Mouse (Mus musculus) T-cell, adult 2 months (primary cell): ENCODE measurements around the gene Apba3.

ENCODE experiments used
- DNase-seq: peaks from one replicate; pipeline ENCODE4 v3.0.0; 2022; ENCODE audit warnings: low spot score

Apba3 gene

DNA sequence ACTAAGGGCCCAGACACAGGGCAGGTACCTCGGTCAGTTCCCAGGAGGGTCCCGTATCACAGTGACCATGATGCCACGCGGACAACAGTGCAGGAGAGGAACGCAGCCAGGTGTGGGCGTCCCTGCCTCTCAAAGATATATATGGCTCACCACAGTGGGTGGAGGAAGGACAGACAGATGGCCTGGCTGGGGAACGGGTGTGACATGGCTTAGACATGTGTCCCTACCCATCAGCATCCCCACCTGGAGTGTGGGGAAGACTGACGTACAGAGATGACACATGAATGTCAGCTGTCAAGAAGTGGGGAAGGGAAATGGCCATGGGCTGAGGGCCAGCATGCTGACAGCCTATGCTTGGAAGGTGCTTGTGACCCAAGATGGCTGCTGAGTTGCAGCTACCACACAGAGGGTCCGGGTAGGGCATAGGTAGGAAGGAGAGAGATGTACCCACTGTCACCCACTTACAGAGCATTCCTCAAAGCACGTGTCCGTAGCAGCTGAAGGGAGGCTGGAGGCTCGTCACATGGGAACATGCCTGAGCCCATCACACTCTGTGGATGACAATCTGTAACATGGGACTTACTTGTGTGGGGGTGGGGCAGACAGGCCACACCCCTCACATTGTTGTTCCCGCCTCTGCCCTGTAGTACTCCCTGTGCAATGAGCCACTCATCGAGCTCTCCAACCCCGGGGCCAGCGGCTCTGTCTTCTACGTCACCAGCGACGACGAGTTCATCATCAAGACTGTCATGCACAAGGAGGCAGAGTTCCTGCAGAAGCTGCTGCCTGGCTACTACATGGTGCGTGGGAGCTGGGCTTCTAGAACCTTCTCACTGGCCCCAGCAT, 40.3 kb downstream of the Apba3 start:
- no peak for DNase-seq

DNA sequence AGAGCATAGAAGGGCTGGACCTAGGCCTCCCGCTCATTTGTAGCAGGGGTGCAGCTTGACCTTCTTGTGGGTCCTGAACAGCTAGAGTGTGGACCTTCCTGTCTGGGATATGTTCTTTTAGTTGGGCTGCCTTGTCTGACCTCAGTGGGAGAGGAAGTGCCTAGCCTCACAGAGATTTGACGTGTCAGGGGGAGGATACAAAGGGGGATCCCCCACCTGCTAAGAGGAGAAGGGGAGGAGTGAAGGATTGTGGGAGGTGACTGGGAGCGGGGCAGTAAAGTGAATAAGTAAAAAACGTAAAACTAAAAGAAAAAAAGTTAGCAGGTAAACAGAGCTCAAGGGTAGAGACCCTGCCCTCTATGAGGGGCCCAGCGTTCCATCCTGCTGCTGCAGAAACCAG, 42.8 kb downstream of the Apba3 start:
- DNase-seq, result no peak

DNA sequence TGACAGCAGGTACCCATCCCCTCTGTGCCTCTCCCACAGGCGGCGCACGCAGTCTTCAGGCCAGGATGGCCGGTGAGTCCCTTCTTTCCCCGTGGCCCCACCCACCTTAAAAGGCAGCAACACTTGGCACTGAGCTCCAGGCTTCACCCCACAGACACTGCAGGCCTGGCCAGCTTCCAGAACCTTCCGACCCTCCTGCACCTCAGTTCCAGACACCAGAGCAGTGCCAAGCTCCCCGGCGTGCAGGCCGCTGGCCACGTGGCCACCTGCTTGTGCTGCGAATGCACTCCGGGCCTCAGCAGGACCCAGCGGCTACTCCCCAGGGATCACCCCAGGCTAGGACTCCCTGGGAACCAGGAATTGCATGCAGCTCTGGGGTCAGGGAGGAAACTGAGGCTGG, 46.8 kb downstream of the Apba3 start:
- DNase-seq, result no peak

DNA sequence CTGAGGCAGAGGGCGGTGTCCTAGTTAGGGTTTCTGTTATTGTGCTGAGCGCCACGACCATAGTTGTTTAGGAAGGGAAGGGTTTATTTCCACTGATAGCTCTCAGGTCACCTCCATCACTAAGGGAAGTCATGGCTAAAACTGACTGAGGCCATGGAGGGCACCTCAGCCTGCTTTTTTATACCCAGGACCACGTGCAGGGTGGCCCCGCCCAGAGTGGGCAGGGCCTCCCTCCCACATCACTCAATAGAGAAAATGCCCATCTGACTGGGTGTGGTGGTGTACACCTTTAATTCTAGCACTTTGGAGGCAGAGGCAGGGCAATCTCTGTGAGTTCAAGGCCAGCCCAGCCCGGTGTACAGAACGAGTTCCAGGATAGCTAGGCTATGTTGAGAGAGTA, 47.4 kb downstream of the Apba3 start:
- DNase-seq, result no peak

DNA sequence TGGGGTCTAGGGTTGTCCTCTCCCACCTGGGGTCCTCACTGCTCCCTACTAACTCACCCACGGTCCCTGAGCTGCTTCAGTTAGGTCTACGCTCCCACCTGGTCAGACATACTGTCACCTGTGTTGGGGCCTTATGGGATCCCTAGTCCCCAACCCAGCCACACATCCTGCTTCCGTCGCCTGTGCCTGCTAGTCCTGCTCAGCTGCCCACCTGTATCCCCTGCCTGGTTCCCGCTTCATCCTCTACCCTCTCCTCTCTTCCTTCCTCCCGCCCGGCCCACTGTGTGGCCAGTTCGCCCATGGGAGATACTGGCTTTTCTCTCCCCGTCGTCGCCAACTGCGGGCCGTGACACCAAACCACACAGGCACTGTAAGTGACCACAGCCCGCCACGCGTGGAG, 48.8 kb downstream of the Apba3 start:
- DNase-seq, result no peak

DNA sequence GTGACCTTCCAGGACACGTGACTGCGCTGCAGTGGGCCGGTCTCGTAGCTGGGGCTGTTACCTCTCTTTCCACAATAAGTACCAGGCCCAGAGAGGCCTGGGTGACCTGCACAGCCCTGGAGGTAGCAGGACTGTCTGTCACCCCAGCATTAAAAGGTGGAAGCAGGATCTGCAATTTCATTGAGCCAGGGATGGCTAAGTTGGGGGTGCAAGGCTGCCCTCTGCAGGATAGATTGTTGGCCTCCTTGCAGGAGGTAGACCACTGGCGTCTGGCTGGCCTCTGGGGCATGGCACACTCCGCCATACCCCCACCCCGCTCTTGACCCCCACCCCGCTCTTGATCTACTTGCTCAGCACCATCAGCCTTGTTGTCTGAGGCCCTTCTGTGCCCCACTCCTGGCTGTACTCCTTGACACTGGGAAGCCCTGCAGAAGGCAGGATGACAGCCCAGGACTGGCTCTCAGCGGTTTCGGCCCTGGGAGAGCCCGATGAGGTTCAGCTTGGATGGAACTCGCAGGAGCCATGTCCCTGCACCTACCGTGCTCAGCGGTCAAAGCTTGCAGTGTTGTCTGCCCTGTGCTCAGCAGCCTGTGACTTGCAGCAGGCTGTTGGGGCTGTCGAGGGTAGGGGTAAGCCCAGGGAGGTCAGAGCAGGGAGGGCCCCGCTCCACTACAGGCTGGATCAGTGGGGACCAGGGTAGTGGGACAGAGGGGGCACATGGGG, 49.7 kb downstream of the Apba3 start:
- no peak for DNase-seq

DNA sequence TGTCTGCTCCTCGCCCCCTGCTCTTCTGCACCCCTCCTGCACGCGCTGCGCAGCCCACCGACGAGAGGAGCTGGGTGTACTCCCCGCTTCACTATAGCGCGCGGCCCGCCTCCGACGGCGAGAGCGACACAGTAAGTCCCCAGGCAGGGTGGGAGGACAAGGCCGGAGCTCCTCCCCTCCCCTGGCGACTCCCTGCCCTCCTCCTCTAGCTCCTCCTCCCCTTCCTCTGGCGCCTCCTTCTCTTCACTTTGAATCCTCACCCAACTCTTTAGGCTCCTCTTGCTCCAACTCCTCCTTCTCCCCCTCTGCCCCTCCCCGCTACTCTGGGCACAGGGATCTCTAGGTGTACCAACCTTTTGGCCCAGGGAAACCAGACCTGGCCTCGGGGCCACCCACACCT, 50.5 kb downstream of the Apba3 start:
- DNase-seq, result no peak

DNA sequence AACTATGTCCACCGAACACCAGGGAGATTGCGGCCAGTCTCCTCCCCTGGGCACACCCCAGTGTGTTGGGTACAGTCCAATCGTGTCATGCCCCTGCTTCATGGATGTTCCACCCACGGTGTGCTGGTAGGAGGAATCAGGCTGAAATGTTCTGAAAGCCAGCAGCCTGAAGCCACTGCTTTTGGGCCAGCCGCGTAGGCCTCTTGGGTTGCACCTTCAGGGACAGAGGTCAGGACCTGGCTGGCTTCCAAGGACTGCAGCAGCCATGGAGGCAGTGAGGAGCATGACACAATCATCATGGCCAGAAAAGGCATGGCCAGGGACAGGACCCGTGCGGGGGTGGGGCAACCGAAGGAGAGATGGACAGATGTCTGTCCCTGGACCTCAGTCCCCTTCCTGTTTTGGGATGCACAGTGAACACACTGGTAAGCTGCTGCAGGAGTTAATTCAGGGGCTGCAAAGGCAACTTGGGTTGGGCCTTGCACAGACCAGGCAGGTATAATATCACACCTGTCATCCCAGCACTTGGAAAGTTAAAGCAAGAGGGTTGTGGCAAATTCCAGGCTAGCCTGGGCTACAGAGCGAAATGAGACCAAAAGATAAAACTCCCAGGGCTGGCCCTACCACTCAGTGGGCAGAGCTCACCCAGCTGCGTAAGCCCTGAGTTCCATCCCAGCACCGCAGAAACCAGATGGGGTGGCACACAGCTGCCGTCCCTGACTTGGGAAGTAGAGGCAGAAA, 52.0 kb downstream of the Apba3 start:
- DNase-seq, result no peak

DNA sequence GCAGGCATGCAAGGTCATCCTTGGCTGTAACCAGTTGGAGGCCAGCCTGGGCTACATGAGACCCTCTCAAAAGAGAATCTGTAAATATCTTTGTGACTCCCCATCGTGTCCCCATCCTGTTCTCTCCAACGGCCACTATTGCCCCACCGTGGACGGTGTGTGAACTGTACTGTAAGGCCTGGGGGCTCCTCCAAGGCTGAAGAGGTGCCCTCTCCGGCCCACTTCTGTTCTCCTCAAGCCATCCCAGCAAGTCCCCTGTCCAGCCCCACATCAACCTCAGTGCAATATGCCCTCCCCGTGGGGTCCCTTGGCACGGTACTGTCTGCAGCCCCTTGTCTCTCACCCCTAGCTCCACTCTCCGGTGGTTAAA, 52.6 kb downstream of the Apba3 start:
- no peak for DNase-seq

DNA sequence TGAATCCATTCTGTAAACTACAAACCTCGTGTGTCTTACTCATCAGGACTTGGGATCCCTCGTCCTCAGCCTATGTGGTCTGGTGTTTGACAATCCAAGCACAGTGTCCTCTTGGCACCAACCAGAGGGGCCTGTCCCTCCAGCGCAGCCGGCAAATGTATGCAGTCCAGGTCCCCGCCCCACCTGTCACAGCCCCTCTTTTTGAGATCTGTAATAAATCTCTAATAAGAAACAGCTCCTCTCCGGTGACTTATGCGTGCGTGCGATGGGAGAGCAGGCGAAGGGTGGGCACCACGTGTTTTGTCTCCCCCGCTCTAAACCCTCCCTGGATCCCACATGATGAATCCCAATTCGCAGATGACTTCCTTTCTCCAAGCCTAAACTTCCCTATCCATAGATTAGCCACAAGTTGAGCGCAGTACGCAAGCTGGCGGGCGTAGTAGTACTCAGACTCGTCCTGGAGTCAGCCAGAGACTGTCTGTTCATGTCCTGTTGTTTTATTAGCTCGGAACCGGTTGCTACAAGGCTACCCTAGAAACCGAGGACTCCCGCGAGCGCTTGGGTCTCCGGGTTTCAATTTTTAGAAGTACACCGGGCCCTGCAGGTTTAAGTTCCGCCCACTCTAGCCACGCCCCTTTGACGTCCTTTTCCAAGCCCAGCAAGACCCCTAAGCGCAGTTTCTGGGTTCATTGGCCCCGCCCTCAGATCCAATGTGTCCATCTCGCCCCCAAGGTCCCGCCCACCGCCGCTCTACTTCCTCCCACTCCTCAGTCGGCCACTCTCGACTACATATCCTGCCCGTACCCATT, 53.2 kb downstream of the Apba3 start:
- DNase-seq, result no peak

DNA sequence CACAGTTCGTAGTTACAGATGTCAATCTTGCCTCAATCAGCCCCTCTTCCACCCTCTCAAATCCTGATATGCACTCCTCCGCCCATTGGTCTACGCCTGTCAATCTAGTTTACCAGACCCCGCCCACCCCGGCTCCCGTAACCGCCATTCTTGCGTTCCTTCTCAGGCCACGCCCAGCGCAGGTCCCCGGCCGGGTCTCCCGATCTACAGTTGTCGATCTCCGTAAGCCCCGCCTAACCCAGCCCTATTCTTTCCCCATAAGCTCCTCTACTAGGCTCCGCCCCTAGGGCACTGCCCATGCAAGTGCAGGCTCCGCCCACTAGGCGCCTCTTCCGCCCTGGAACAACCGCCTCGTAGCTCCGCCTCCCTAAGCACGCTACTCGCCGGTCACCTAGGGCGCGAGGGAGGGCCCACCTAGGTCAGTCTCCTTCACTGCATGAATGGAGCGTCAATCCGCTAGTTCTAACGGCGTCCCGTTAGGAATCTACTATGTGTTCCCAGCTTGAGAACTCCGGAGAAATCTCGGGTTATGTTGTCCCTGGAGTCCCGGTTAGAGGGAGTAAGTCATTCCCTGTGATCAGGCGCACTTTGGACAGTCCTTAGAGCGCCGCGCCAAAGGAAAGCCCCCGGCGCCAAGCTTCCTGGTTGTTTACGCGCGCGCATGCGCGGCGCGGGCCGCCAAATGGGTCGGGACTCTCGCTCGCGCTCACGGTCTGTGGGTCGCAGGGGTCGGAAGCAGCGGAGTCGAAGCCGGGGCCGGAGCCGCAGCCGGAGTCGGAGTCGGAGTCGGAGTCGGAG, 54.0 kb downstream of the Apba3 start, which contains the start of gene Cactin:
Gene Cactin, plus strand, starts transcription at position 554 of the 798 bp plus-strand sequence.
- DNase-seq, result peak; percentile 100

DNA sequence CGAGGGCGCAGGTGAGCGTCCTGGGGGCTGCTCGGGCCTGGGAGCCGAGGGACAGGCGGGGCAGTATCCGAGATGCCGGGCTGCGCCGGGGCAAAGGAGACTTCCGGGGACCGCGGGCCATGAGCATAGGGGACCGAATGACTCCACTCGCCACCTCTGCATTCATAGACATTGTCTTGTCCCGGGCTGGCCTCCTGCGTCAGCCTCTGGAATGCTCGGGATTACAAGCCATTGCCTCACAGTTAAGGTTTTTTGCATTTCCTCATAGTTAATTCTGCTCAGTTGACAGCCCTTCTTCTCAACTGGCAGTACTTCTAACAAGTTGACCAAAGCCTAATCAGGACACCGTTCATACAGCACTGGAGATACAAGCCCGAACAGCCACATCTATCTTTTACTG, 54.7 kb downstream of the Apba3 start:
- no peak for DNase-seq

DNA sequence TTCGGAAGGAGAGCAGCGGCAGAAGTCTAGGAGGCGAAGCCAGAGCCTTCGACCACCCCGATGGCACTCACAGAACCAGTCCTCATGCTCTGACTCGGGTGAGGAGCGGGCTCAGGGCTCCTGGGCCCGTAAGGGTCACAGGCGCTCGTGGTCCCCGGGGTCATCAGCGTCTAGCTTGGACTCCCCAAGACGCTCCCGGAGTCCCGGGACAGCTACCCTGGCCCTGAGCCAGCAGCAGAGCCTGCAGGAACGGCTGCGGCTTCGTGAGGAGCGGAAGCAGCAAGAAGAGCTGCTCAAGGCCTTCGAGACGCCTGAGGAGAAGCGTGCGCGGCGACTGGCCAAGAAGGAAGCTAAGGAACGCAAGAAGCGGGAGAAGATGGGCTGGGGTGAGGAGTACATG, 55.7 kb downstream of the Apba3 start:
- no peak for DNase-seq
